Mouse (Mus musculus) ES-Bruce4 (cell line): ENCODE measurements around the gene Helb.

ENCODE experiments used
- EP300 ChIP-seq: IDR thresholded peaks from 2 replicates; pipeline ENCODE4 v1.6.1; 2011; ENCODE audit warnings: low read depth, low read length; ENCODE audit not compliant: insufficient read depth
- POLR2A ChIP-seq: IDR thresholded peaks from one replicate; pipeline ENCODE4 v1.8.1; 2011; ENCODE audit warnings: low read length; ENCODE audit not compliant: insufficient read depth

GRCm38 (mm10) chr10:120133697-120134096, 20.9 kb upstream of the Helb start:
- TF ChIP-seq EP300: no peak
- TF ChIP-seq POLR2A: no peak
